Mouse (Mus musculus) kidney, embryonic 16.5 days (tissue): Measurements from ENCODE around the gene Alpk1. TPM values are rescaled to one million over a fixed set of nuclear protein-coding genes. Genes with fewer than 3 reads are reported as not detected.
A peak's percentile ranks its signal among the peaks of the same experiment; 100 is the strongest.

ENCODE experiments used
- ATAC-seq: fragments of 200-750 bp; cut with Nextera tagmentation; 2 replicates; pipeline ENCODE4 v1.8.0; 2017; ENCODE audit warnings: moderate TSS enrichment; ENCODE audit not compliant: low FRiP score, low TSS enrichment
- H3K27ac ChIP-seq: fragments of 300-500 bp; sonication (generic); 2 replicates; pipeline ENCODE4 v1.5.1; 2014; ENCODE audit warnings: low read length
- H3K27me3 ChIP-seq: fragments of 300-500 bp; sonication (generic); 2 replicates; pipeline ENCODE4 v1.6.1; 2014; ENCODE audit warnings: low read length, control low read depth, mixed read lengths; ENCODE audit not compliant: insufficient read depth
- H3K36me3 ChIP-seq: fragments of 300-500 bp; sonication (generic); 2 replicates; pipeline ENCODE4 v1.6.1; 2014; ENCODE audit warnings: low read length, control low read depth, mixed read lengths; ENCODE audit not compliant: insufficient read depth
- H3K4me1 ChIP-seq: fragments of 300-500 bp; sonication (generic); 2 replicates; pipeline ENCODE4 v1.6.1; 2014; ENCODE audit warnings: low read length, control low read depth, mixed read lengths; ENCODE audit not compliant: insufficient read depth
- H3K4me2 ChIP-seq: fragments of 300-500 bp; sonication (generic); replicated peaks from 2 replicates; pipeline ENCODE4 v1.6.1; 2014; ENCODE audit warnings: low read depth, low read length
- H3K4me3 ChIP-seq: fragments of 300-500 bp; sonication (generic); 2 replicates; pipeline ENCODE4 v1.5.1; 2014; ENCODE audit warnings: mild to moderate bottlenecking, low read length
- H3K9ac ChIP-seq: fragments of 300-500 bp; sonication (generic); replicated peaks from 2 replicates; pipeline ENCODE4 v1.6.1; 2014; ENCODE audit warnings: low read length
- H3K9me3 ChIP-seq: fragments of 300-500 bp; sonication (generic); 2 replicates; pipeline ENCODE4 v1.6.1; 2016; ENCODE audit warnings: low read length, control low read depth
- WGBS: fragments of 180-500 bp; shearing (Covaris S2); extraction: QIAGEN DNeasy Blood & Tissue Kit; methylation state at CpG from one replicate; pipeline ENCODE4 v1.1.7; 2014; 5-methylcytosine and 5-hydroxymethylcytosine counted together
- polyA plus RNA-seq: library from polyadenylated mRNA; unstranded; fragments of >200 nt; fragmentation: Nextera tagmentation; extraction: Ambion mirVana; gene quantifications from 2 replicates; pipeline ENCODE4 v1.2.1, GENCODE M21; 2015

The Alpk1 gene
- polyA plus RNA-seq, 1 experiment from 2014 or later, result 1.2 TPM

DNA sequence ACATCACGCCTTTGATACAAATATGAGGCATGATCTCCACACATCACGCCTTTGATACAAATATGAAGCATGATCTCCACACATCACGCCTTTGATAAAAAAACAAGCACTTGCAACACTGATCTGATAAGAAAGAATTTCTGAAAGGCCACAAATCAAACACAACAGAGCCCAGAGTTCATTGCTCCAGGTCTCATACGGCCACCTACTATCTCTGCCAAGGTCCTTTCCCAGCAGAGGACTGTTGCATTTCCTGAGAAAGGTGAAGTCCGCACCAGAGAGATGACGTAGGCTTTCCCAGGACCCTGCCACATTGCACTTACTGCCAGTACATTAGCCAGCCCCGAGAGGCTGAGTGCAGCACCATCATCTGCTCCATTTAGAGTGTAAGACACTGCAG lies 28.8 kb upstream of the Alpk1 start:
- WGBS, result 94% methylated on average over 7 of the region's 7 CpGs
- Histone ChIP-seq H3K4me2 (no peak overlapping the region), H3K9ac (no peak overlapping the region), H3K4me1 (no peaks in the 10 kb centered on the region), H3K36me3 (peaks cover 39% of the 10 kb centered on the region), H3K4me3 (no peak overlapping the region), H3K27ac (no peak overlapping the region), H3K27me3 (no peaks in the 10 kb centered on the region), H3K9me3 (no peaks in the 10 kb centered on the region)
- ATAC-seq, result no peak

GRCm38 (mm10) chr3:127807846-127808245 lies 27.5 kb upstream of the Alpk1 start:
- Histone ChIP-seq H3K4me3 (no peak overlapping the region), H3K27ac (no peak overlapping the region), H3K9ac (no peak overlapping the region), H3K4me1 (peaks cover 2% of the 10 kb centered on the region; the same call in 1 of the 2 replicates), H3K9me3 (no peaks in the 10 kb centered on the region), H3K36me3 (peaks cover 33% of the 10 kb centered on the region), H3K4me2 (no peak overlapping the region), H3K27me3 (no peaks in the 10 kb centered on the region)
- ATAC-seq, result no peak
- WGBS, result 75% methylated on average over 5 of the region's 5 CpGs

DNA sequence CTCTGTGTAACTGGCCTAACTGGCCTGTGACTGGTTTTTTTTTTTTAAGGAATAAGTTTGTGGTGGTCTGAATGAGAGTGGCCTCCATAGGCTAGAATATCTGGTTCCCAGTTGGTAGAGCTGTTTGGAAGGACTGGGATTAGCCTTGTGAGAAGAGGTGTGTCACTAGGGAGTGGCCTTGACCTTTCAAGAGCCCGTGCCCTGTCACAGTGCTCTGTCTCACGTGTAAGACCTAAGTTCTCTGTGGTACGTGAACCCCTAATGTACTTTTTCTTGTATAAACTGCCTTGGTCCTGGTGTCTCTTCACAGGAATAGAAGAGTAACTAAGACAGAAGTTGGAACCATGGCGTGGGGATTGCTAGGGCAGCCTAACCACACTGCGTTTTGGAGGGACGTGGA lies 25.7 kb upstream of the Alpk1 start:
- Histone ChIP-seq H3K4me2 (no peak overlapping the region), H3K4me3 (no peak overlapping the region), H3K9ac (no peak overlapping the region), H3K4me1 (peaks cover 8% of the 10 kb centered on the region), H3K9me3 (no peaks in the 10 kb centered on the region), H3K27me3 (no peaks in the 10 kb centered on the region), H3K36me3 (peaks cover 28% of the 10 kb centered on the region), H3K27ac (no peak overlapping the region)
- WGBS, result 91% methylated on average over 6 of the region's 6 CpGs
- no peak for ATAC-seq

GRCm38 (mm10) chr3:127805071-127805470 lies 24.7 kb upstream of the Alpk1 start:
- H3K27ac ChIP-seq, result no peak overlapping the region
- peaks cover 22% of the 10 kb centered on the region for H3K36me3 ChIP-seq
- ATAC-seq, result no peak
- no peaks in the 10 kb centered on the region for H3K9me3 ChIP-seq
- H3K27me3 ChIP-seq, result no peaks in the 10 kb centered on the region
- H3K4me3 ChIP-seq, result no peak overlapping the region
- H3K4me1 ChIP-seq, result peaks cover 8% of the 10 kb centered on the region
- no peak overlapping the region for H3K9ac ChIP-seq
- H3K4me2 ChIP-seq, result no peak overlapping the region
- WGBS, result 78% methylated on average over 12 of the region's 12 CpGs

DNA sequence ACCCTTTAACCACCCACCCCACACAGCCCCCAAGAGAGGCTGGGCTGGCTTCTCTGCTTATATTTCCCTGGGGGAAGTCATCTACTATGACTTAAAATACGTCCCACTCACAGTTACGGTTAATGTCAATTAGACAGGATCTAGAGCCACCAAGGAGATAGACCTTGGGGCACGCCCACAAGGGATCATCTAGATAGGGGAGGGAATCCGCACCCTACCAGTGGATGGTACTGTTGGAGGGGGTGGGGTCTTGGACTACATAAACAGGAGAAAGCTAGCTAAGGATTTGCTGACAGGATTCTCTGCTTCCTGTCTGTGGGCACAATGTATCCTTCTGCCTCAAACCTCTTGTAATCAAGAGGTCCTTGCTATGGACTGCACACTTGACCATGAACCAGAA lies 24.1 kb upstream of the Alpk1 start:
- no peak overlapping the region for H3K27ac ChIP-seq
- peaks cover 8% of the 10 kb centered on the region for H3K4me1 ChIP-seq
- H3K27me3 ChIP-seq, result no peaks in the 10 kb centered on the region
- H3K9ac ChIP-seq, result no peak overlapping the region
- peaks cover 21% of the 10 kb centered on the region for H3K36me3 ChIP-seq
- H3K4me2 ChIP-seq, result no peak overlapping the region
- no peaks in the 10 kb centered on the region for H3K9me3 ChIP-seq
- H3K4me3 ChIP-seq, result no peak overlapping the region
- WGBS, result 92% methylated on average over 4 of the region's 4 CpGs
- ATAC-seq, result no peak

DNA sequence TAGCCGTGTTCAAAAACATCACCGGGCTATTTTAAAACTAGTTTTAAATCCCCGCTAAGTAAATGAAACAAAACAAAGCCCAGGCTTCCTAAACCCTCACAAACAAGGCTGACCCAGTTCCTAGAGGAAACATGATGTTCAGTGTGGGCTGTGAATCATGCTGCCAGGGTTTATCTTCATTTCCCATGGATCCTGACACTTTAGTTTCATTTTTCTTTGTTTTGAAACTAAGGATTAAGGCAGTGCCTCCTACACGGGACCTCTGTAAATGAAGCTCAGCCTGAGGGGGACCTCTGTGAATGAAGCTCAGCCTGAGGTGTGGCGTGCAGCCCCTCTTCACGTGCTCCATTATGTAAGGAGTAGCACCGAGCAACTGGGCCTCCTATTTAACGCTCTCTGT lies 22.5 kb upstream of the Alpk1 start:
- peak overlapping the region; percentile 4; the same call in 1 of the 2 replicates for H3K4me2 ChIP-seq
- no peak for ATAC-seq
- WGBS, result 27% methylated on average over 8 of the region's 8 CpGs

DNA sequence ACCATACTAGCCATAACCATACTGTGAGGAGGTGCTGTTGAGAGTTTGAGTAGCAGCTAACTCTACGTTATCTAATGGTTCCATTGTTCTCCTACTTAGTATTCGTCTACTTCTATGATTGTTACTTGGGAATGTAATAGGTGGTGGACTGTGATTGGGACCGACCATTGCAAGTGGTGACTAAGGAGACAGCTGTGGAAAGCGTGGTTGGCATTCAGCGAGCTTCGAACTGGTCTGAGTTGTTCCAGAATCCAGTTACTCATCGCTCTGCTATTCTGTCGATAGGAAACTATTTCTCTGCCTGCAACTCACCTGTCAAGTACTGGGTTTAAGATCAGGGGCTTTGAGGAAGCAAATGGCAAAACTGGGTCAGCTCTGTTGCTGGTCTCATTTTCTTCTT lies 20.8 kb upstream of the Alpk1 start:
- Histone ChIP-seq H3K27me3 (no peaks in the 10 kb centered on the region), H3K4me3 (no peak overlapping the region), H3K36me3 (peaks cover 2% of the 10 kb centered on the region; the same call in 1 of the 2 replicates), H3K9ac (no peak overlapping the region), H3K4me2 (no peak overlapping the region), H3K27ac (no peak overlapping the region), H3K9me3 (no peaks in the 10 kb centered on the region), H3K4me1 (peaks cover 8% of the 10 kb centered on the region)
- ATAC-seq, result no peak
- 92% methylated on average over 8 of the region's 8 CpGs for WGBS

More for the DNA sequence above, 22.5 kb upstream of the Alpk1 start:
- Histone ChIP-seq H3K36me3 (peaks cover 11% of the 10 kb centered on the region), H3K9me3 (no peaks in the 10 kb centered on the region), H3K4me1 (peaks cover 8% of the 10 kb centered on the region), H3K27me3 (no peaks in the 10 kb centered on the region), H3K27ac (no peak overlapping the region), H3K4me3 (no peak overlapping the region), H3K9ac (no peak overlapping the region; the same call in 1 of the 2 replicates)

DNA sequence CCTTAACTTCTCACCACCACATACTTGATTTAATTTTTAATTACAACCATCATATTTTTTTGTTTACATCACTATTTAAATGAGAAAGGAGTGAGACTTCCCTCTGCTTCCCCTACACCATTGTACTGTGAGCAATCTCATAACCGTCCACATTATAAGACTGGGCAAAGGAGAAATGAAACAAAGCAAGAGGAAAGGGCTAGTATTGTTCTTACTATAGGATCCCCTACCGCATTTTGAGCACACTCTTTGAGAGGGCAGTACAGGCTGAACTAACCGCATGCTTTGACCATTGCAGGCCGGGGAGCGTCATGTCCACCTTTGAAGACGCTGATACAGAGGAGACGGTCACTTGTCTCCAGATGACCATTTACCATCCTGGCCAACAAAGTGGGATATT lies 15.9 kb upstream of the Alpk1 start:
- 97% methylated on average over 7 of the region's 7 CpGs for WGBS
- H3K9ac ChIP-seq, result no peak overlapping the region
- ATAC-seq, result no peak
- H3K4me1 ChIP-seq, result peaks cover 2% of the 10 kb centered on the region
- peaks cover 4% of the 10 kb centered on the region; the same call in 1 of the 2 replicates for H3K9me3 ChIP-seq
- no peak overlapping the region for H3K4me3 ChIP-seq
- H3K27ac ChIP-seq, result no peak overlapping the region
- no peak overlapping the region for H3K4me2 ChIP-seq
- no peaks in the 10 kb centered on the region; the same call in 1 of the 2 replicates for H3K36me3 ChIP-seq
- H3K27me3 ChIP-seq, result no peaks in the 10 kb centered on the region

- 98% methylated on average over 3 of the region's 3 CpGs for WGBS
- Histone ChIP-seq H3K9ac (no peak overlapping the region), H3K27me3 (no peaks in the 10 kb centered on the region), H3K4me2 (no peak overlapping the region), H3K27ac (no peak overlapping the region), H3K4me1 (peaks cover 5% of the 10 kb centered on the region), H3K36me3 (no peaks in the 10 kb centered on the region; the same call in 1 of the 2 replicates), H3K4me3 (no peak overlapping the region), H3K9me3 (peaks cover 4% of the 10 kb centered on the region; the same call in 1 of the 2 replicates)
- no peak for ATAC-seq
Measured at GRCm38 (mm10) chr3:127795762-127796161, 15.4 kb upstream of the Alpk1 start.

DNA sequence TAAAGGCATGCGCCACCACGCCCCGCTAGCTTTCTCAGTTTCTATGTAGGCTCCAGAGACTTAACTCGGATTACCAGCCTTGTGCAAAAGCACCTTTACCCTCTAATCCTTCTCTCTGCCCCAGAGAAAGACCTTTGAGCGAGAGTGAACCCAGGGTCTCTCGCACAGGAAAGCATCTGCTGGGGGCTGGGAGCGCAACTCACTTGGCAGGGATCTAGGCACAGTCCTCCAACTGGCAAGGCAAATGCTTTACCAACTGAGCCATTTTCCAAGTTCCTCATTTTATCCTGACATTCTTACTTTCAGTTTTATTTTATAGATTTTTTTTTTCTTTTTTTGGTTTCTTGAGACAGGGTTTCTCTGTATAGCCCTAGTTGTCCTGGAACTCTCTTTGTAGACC lies 12.7 kb upstream of the Alpk1 start:
- 87% methylated on average over 7 of the region's 7 CpGs for WGBS
- Histone ChIP-seq H3K27ac (no peak overlapping the region), H3K4me2 (no peak overlapping the region), H3K27me3 (peaks cover 15% of the 10 kb centered on the region), H3K4me1 (peaks cover 11% of the 10 kb centered on the region), H3K4me3 (no peak overlapping the region), H3K36me3 (no peaks in the 10 kb centered on the region; the same call in 1 of the 2 replicates), H3K9ac (no peak overlapping the region), H3K9me3 (peaks cover 4% of the 10 kb centered on the region; the same call in 1 of the 2 replicates)
- no peak for ATAC-seq
